Mouse (Mus musculus): Measurements from ENCODE around the gene Foxn3. TPM values are rescaled to one million over a fixed set of nuclear protein-coding genes. Genes with fewer than 3 reads are reported as not detected.
A peak's percentile ranks its signal among the peaks of the same experiment; 100 is the strongest.

Foxn3 gene
- polyA plus RNA-seq, 1 experiment: 61.5 TPM

DNA sequence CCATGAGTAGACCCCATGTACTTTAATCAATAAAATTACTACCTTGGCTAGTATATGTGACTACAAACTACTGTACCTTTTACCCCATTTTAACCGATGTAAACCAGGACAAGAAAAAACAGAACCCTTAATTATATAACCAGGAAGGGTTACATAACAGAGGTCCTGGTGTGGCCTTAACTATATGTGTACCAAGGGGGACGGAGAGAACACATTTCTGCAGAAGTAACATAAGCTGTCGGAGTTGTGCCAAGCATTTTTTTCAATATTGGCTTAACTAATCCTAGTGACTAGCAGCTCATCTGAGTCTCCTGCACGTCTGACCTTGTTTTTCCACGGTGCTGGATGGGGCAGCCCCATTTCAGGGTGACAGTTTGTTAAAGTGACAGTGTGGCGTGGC is 315.4 kb downstream of the Foxn3 start:
- TF ChIP-seq POLR2A (IDR thresholded peaks at IDR 0.05; ENCODE audit: borderline replicate concordance, insufficient read depth, low read length) (no peak), CTCF (IDR thresholded peaks at IDR 0.05; ENCODE audit: borderline replicate concordance, insufficient read depth, low read depth, low read length) (no peak)
- peak in 1 of 2 experiments; percentile 44 for DNase-seq
- Histone ChIP-seq H3K4me1 (ENCODE audit: control insufficient read depth, insufficient read depth, low read length) (peaks cover 50% of the 10 kb centered on the region), H3K4me3 (replicated peaks; ENCODE audit: insufficient read depth, low read depth, low read length) (no peak overlapping the region), H3K27ac (ENCODE audit: insufficient read depth, low read length) (peak overlapping the region; percentile 92), H3K27me3 (ENCODE audit: control insufficient read depth, insufficient read depth, low read length) (no peaks in the 10 kb centered on the region)
- WGBS: 30% methylated on average over 6 of the region's 6 CpGs

DNA sequence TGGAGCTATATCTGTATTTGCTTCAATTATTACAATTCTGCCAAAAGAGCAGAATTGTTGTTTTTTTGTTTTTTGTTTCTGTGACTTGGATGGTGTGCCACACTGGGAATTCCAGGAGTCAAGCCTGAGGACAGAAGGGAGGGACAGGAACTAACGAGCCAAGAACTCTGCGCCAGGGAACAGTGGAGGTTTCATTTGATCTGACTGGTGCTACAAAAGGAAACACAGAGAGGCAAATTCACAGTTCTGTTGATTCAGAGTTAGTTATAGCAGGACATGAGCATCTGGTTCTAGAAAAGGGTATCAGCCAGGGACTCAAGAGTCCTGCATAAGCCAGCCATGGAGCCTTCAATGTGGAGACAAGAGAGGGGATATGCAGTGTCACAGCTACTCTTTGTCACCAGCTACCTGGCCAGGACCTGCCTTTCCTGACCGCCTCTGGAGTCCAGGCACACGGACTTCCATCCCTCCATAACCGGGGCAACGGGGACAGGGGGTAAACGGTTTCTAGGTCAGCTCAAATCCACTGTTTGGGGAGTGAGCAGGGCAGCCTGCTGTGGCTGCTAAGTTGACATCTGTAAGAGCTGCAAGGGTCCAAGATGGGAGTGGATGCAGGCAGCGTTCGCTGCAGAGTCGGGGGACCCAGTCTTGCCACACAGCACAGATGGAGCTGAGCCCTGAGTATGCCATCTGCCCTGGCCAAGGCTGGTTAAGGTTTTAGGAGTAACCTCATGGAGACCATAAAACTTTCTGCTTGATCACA is 316.2 kb downstream of the Foxn3 start:
- 3% methylated on average over 10 of the region's 10 CpGs for WGBS
- Histone ChIP-seq H3K27ac (ENCODE audit: insufficient read depth, low read length) (peak overlapping the region; percentile 91), H3K4me3 (replicated peaks; ENCODE audit: insufficient read depth, low read depth, low read length) (no peak overlapping the region), H3K4me1 (ENCODE audit: control insufficient read depth, insufficient read depth, low read length) (peaks cover 50% of the 10 kb centered on the region), H3K27me3 (ENCODE audit: control insufficient read depth, insufficient read depth, low read length) (no peaks in the 10 kb centered on the region)
- TF ChIP-seq CTCF (IDR thresholded peaks at IDR 0.05; ENCODE audit: borderline replicate concordance, insufficient read depth, low read depth, low read length): no peak
- TF ChIP-seq POLR2A (IDR thresholded peaks at IDR 0.05; ENCODE audit: borderline replicate concordance, insufficient read depth, low read length): no peak
- DNase-seq: peak; percentile 62 to 76

DNA sequence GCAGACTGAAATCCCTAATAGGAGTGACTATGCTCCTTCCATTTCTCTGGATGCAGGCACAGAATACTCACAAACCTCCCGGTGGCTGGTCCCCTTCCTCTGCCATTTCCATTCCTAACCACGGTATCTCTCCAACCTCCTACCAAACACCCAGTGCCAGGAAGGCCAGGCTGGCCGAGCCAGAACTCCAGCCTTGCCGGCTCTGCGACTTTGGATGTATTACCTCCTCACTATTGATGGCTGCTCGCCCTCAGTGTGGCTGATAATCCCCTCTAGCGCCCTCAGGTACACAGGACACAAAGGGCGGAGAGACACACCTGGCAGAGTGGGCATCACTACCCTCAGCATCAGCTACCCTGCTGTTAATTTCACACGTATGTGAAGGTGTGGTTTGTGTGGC is 318.7 kb downstream of the Foxn3 start:
- Histone ChIP-seq H3K27ac (ENCODE audit: insufficient read depth, low read length) (peak overlapping the region; percentile 42), H3K27me3 (ENCODE audit: control insufficient read depth, insufficient read depth, low read length) (no peaks in the 10 kb centered on the region), H3K4me3 (replicated peaks; ENCODE audit: insufficient read depth, low read depth, low read length) (no peak overlapping the region), H3K4me1 (ENCODE audit: control insufficient read depth, insufficient read depth, low read length) (peaks cover 50% of the 10 kb centered on the region)
- TF ChIP-seq CTCF (IDR thresholded peaks at IDR 0.05; ENCODE audit: borderline replicate concordance, insufficient read depth, low read depth, low read length): no peak
- TF ChIP-seq POLR2A (IDR thresholded peaks at IDR 0.05; ENCODE audit: borderline replicate concordance, insufficient read depth, low read length): no peak
- 16% methylated on average over 9 of the region's 9 CpGs for WGBS
- peak; percentile 53 to 61 for DNase-seq

DNA sequence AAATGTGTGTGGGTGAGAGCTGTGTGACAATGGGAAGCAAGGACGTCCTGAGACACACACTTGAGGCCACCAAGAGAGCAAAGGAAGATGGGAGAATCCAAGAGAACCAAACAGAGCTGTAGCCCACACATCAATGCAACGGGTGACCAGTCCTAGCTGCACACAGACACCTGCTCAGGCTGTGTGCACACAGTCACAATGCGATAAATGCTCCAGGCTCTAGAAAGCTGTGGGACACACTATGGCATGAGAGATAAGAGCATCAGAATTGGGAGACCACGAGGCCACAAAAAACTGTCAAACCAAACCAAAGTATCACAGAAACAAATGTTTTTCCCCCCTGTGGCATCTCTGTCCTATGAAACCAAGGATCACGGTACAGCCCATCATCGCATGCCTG is 319.1 kb downstream of the Foxn3 start:
- DNase-seq: no peak
- no peaks in the 10 kb centered on the region for H3K27me3 ChIP-seq (ENCODE audit: control insufficient read depth, insufficient read depth, low read length)
- TF ChIP-seq POLR2A (IDR thresholded peaks at IDR 0.05; ENCODE audit: borderline replicate concordance, insufficient read depth, low read length): no peak
- whole genome bisulfite sequencing: 52% methylated on average over 6 of the region's 6 CpGs
- no peak overlapping the region for H3K4me3 ChIP-seq (replicated peaks; ENCODE audit: insufficient read depth, low read depth, low read length)
- H3K4me1 ChIP-seq (ENCODE audit: control insufficient read depth, insufficient read depth, low read length): peaks cover 50% of the 10 kb centered on the region
- H3K27ac ChIP-seq (ENCODE audit: insufficient read depth, low read length): peak overlapping the region; percentile 42

DNA sequence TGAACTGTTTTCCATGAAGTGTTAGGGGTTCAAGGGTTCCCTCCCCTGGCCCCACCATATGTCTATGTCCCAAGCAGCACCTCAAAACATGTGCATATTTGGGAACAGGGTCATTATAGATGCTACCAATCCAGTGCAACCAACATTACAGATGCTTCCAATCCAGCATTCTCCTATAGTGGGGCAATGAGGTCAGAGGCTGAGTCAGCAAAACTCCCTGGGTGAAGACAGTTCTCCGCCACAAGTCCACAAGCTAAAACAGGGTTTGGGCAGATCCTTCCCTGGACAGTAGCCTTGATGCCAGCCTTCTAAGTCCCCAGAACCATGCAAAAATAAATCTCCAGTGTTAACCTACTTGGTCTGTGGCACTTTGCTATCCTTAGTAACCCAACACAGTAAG is 320.1 kb downstream of the Foxn3 start:
- no peak for DNase-seq
- no peak overlapping the region; the same call in 1 of the 2 replicates for H3K27ac ChIP-seq (ENCODE audit: insufficient read depth, low read length)
- TF ChIP-seq CTCF (IDR thresholded peaks at IDR 0.05; ENCODE audit: borderline replicate concordance, insufficient read depth, low read depth, low read length) (no peak), POLR2A (IDR thresholded peaks at IDR 0.05; ENCODE audit: borderline replicate concordance, insufficient read depth, low read length) (no peak)
- no peak overlapping the region for H3K4me3 ChIP-seq (replicated peaks; ENCODE audit: insufficient read depth, low read depth, low read length)
- WGBS: 81% methylated on average over 1 of the region's 1 CpGs
- peaks cover 50% of the 10 kb centered on the region for H3K4me1 ChIP-seq (ENCODE audit: control insufficient read depth, insufficient read depth, low read length)
- H3K27me3 ChIP-seq (ENCODE audit: control insufficient read depth, insufficient read depth, low read length): no peaks in the 10 kb centered on the region

DNA sequence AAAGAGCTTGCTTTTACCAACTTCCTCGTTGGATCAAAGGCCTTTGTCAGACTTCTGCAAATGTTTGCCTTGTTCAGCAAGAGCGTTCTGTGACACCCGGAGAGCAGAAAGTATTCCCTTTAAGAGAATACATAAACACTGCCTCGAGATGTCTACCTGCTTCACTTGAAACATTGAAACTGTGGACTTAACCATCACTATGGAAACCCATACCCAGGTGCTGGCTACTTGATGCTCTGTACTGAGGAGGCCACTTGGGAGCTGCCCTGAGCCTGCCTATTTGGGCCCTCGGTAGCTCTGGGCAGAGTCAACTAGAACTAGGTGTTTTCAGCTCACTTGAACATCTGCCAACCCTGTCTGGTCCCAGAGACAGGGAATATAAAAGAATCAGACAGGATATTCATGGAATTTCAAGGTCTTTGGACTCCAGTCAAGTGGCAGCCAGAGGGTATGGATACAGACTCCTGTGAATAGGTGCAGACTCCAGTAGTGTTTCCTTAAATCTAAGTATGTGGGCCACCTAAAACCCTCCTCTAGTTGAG is 323.1 kb downstream of the Foxn3 start:
- H3K4me3 ChIP-seq (replicated peaks; ENCODE audit: insufficient read depth, low read depth, low read length): no peak overlapping the region
- no peak overlapping the region for H3K27ac ChIP-seq (ENCODE audit: insufficient read depth, low read length)
- 63% methylated on average over 5 of the region's 5 CpGs for WGBS
- H3K27me3 ChIP-seq (ENCODE audit: control insufficient read depth, insufficient read depth, low read length): no peaks in the 10 kb centered on the region
- H3K4me1 ChIP-seq (ENCODE audit: control insufficient read depth, insufficient read depth, low read length): peaks cover 45% of the 10 kb centered on the region
- TF ChIP-seq CTCF (IDR thresholded peaks at IDR 0.05; ENCODE audit: borderline replicate concordance, insufficient read depth, low read depth, low read length) (no peak), POLR2A (IDR thresholded peaks at IDR 0.05; ENCODE audit: borderline replicate concordance, insufficient read depth, low read length) (no peak)
- DNase-seq: peak in 1 of 2 experiments; percentile 60

DNA sequence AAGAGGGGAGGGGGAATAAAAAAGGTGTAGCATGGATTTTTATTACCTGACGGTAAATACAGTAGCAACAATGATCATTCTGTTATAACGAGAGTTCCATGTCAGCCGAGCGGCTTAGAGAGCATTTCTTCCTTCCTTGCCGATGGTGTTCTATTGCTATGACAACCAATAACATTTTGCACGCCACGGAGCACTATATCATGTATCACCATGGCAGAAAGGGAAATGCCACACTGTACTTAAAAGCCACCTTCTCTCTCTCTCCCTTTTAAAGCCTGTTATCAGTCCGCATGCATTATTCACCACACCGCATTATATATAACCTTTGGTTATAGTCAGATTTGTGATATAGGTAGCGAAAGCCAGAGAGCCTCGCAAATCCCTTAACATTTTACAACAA is 323.6 kb downstream of the Foxn3 start:
- WGBS: 86% methylated on average over 11 of the region's 11 CpGs
- Histone ChIP-seq H3K27me3 (ENCODE audit: control insufficient read depth, insufficient read depth, low read length) (no peaks in the 10 kb centered on the region), H3K4me3 (replicated peaks; ENCODE audit: insufficient read depth, low read depth, low read length) (no peak overlapping the region), H3K27ac (ENCODE audit: insufficient read depth, low read length) (no peak overlapping the region), H3K4me1 (ENCODE audit: control insufficient read depth, insufficient read depth, low read length) (peaks cover 44% of the 10 kb centered on the region)
- DNase-seq: no peak
- TF ChIP-seq POLR2A (IDR thresholded peaks at IDR 0.05; ENCODE audit: borderline replicate concordance, insufficient read depth, low read length): no peak
- TF ChIP-seq CTCF (IDR thresholded peaks at IDR 0.05; ENCODE audit: borderline replicate concordance, insufficient read depth, low read depth, low read length): no peak

DNA sequence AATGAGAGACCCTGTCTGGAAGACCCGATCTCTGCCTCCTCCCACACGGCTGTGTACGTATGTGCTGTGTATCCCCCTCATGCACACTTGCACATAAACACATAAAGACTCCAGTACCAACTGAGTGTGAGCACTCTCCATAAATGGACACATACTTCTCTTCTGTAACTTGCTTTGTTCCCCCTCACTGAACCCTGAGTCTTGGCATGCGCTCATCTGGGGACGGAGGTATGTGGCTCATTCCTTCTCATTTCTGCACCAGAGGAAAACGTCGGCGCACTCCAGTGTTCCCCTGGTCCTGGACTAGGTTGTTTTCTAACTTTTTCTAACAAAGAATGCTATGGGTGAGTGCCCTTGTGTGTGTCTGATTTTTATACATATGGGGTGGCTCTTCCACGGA is 325.9 kb downstream of the Foxn3 start:
- 85% methylated on average over 9 of the region's 9 CpGs for WGBS
- no peak overlapping the region for H3K4me3 ChIP-seq (replicated peaks; ENCODE audit: insufficient read depth, low read depth, low read length)

More for the DNA sequence above, 325.9 kb downstream of the Foxn3 start:
- Histone ChIP-seq H3K27me3 (ENCODE audit: control insufficient read depth, insufficient read depth, low read length) (no peaks in the 10 kb centered on the region), H3K4me1 (ENCODE audit: control insufficient read depth, insufficient read depth, low read length) (peaks cover 42% of the 10 kb centered on the region), H3K27ac (ENCODE audit: insufficient read depth, low read length) (no peak overlapping the region)
- TF ChIP-seq CTCF (IDR thresholded peaks at IDR 0.05; ENCODE audit: borderline replicate concordance, insufficient read depth, low read depth, low read length) (no peak), POLR2A (IDR thresholded peaks at IDR 0.05; ENCODE audit: borderline replicate concordance, insufficient read depth, low read length) (no peak)
- no peak for DNase-seq

Measured in cerebellum, adult 2 months (tissue).